Mouse (Mus musculus): ENCODE data around the gene Coa4.

DNA sequence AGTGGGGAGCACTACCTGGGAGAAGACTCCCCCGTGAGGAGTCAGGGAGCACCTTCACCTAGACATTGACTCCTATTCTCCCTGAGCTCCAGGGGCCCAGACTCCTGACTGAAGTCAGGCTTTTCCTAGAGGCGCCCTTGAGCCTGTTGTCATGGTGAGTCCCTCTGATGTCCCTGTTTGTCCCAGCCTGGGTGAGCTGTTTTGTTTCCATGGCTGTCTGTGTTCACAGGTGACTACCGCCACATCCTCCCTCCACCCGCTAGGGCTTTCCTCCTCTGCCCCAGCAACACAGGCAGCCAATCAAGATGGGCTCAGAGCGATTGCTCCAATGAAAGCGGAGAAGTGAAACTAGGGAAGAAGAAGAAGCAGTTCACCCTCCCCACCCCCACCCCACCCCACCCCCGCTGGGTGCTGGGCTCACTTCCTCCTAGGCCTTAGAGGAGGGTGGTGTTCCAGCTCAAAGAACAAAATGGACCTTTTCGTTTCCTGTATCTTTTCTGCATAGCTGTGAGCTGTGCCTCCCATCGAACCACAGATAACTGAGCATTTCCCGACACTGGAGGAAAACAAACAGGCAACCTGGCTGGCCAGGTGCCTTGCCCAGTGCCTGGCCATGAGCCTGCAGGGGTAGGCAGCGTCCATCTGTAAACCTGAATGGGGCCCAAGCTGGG, 41.2 kb upstream of the Coa4 start:
- TF ChIP-seq CTCF (IDR thresholded peaks at IDR 0.05; ENCODE audit: insufficient read depth, low read depth, low read length) (no peak), POLR2A (IDR thresholded peaks at IDR 0.05; ENCODE audit: insufficient read depth, low read depth, low read length) (no peak)
